In the genomic region with DNA sequence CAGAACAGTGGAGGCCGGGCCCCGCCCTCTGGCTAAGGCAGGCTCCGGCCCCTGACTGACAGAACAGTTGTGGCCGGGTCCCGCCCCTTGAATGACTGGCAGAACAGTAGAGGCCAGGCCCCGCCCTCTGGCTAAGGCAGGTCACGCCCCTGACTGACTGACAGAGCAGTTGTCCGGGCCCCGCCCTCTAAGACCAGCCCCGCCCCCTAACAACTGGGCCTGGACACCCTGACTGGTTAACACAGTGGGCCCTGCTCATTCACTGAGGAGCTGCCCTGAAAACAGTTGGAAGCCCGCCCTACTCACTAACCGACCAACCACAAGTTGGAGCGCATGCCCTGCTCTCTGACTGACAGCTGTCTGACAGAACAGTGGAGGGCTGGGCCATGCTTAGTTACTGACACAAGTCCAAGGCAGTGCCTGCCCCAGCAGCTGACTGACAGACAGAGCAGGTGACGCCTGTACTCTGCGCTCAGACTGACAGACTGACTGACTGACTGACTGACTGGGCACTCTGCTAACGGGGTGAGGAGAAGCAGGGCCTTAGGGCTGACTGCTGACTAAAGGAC, we compare ENCODE assay signal across 8 mouse cellular contexts. TPM values are rescaled to one million over a fixed set of nuclear protein-coding genes. Genes with fewer than 3 reads are reported as not detected.
A peak's percentile ranks its signal among the peaks of the same experiment; 100 is the strongest.
DNase-seq lines count a peak whose midpoint lies in the region; ATAC-seq lines count a peak whose summit lies in the region.

No protein-coding gene starts in this region.

- WGBS in embryonic facial prominence, embryonic 15.5 days: 8% methylated on average over 16 of the region's 16 CpGs
- WGBS in heart, embryonic 15.5 days: 17% methylated on average over 16 of the region's 16 CpGs
- WGBS in lung, embryonic 16.5 days: 18% methylated on average over 16 of the region's 16 CpGs
- 11% methylated on average over 16 of the region's 16 CpGs for WGBS in neural tube, embryonic 15.5 days

- peak overlapping the region; percentile 77 for H3K27ac ChIP-seq in embryonic facial prominence, embryonic 15.5 days (replicated peaks)
- peak overlapping the region; percentile 66 for H3K27ac ChIP-seq in heart, embryonic 15.5 days
- peak overlapping the region; percentile 71; the same call in 1 of the 2 replicates for H3K27ac ChIP-seq in lung, embryonic 16.5 days (ENCODE audit: low read length)
- peak overlapping the region; percentile 38 for H3K27ac ChIP-seq in neural tube, embryonic 15.5 days (replicated peaks)

- H3K36me3 ChIP-seq in embryonic facial prominence, embryonic 15.5 days: no peaks in the 10 kb centered on the region
- no peaks in the 10 kb centered on the region for H3K36me3 ChIP-seq in heart, embryonic 15.5 days
- H3K36me3 ChIP-seq in lung, embryonic 16.5 days (ENCODE audit: control insufficient read depth, insufficient read depth, low read length): no peaks in the 10 kb centered on the region
- H3K36me3 ChIP-seq in neural tube, embryonic 15.5 days: no peaks in the 10 kb centered on the region

- H3K4me3 ChIP-seq in embryonic facial prominence, embryonic 15.5 days (replicated peaks): no peak overlapping the region
- H3K4me3 ChIP-seq in heart, embryonic 15.5 days: no peak overlapping the region
- no peak overlapping the region for H3K4me3 ChIP-seq in lung, embryonic 16.5 days (ENCODE audit: low read length)
- no peak overlapping the region for H3K4me3 ChIP-seq in neural tube, embryonic 15.5 days (replicated peaks)

- peaks cover 52% of the 10 kb centered on the region for H3K4me1 ChIP-seq in embryonic facial prominence, embryonic 15.5 days
- H3K4me1 ChIP-seq in heart, embryonic 15.5 days (replicated peaks): peaks cover 47% of the 10 kb centered on the region
- H3K4me1 ChIP-seq in lung, embryonic 16.5 days (replicated peaks; ENCODE audit: control insufficient read depth, insufficient read depth, low read length): peaks cover 28% of the 10 kb centered on the region
- H3K4me1 ChIP-seq in neural tube, embryonic 15.5 days: peaks cover 38% of the 10 kb centered on the region

- H3K27me3 ChIP-seq in embryonic facial prominence, embryonic 15.5 days: no peaks in the 10 kb centered on the region
- no peaks in the 10 kb centered on the region for H3K27me3 ChIP-seq in heart, embryonic 15.5 days
- no peaks in the 10 kb centered on the region for H3K27me3 ChIP-seq in lung, embryonic 16.5 days (ENCODE audit: control insufficient read depth, insufficient read depth, low read depth, low read length)
- no peaks in the 10 kb centered on the region for H3K27me3 ChIP-seq in neural tube, embryonic 15.5 days (replicated peaks)

- no peak overlapping the region for H3K9ac ChIP-seq in embryonic facial prominence, embryonic 15.5 days
- H3K9ac ChIP-seq in heart, embryonic 15.5 days: no peak overlapping the region
- H3K9ac ChIP-seq in lung, embryonic 16.5 days (ENCODE audit: low read length): no peak overlapping the region
- no peak overlapping the region for H3K9ac ChIP-seq in neural tube, embryonic 15.5 days (replicated peaks)

- H3K9me3 ChIP-seq in embryonic facial prominence, embryonic 15.5 days (replicated peaks): no peaks in the 10 kb centered on the region
- no peaks in the 10 kb centered on the region for H3K9me3 ChIP-seq in heart, embryonic 15.5 days (replicated peaks)
- no peaks in the 10 kb centered on the region; the same call in 1 of the 2 replicates for H3K9me3 ChIP-seq in lung, embryonic 16.5 days (ENCODE audit: control insufficient read depth, low read length)
- H3K9me3 ChIP-seq in neural tube, embryonic 15.5 days (replicated peaks): no peaks in the 10 kb centered on the region

- peak; percentile 78 for ATAC-seq in embryonic facial prominence, embryonic 15.5 days (ENCODE audit: insufficient number of reproducible peaks, low FRiP score, low TSS enrichment, low read depth)
- peak; percentile 79 for ATAC-seq in heart, embryonic 15.5 days (replicated peaks; ENCODE audit: insufficient number of reproducible peaks, insufficient read depth, low FRiP score, low read depth)
- peak; percentile 88 for ATAC-seq in lung, embryonic 16.5 days (ENCODE audit: low read depth)
- peak; percentile 40 for ATAC-seq in neural tube, embryonic 15.5 days (ENCODE audit: low FRiP score)

- peak overlapping the region; percentile 2; the same call in 1 of the 2 replicates for H3K4me2 ChIP-seq in embryonic facial prominence, embryonic 15.5 days (replicated peaks)
- peak overlapping the region; percentile 23; the same call in 1 of the 2 replicates for H3K4me2 ChIP-seq in heart, embryonic 15.5 days
- no peak overlapping the region for H3K4me2 ChIP-seq in lung, embryonic 16.5 days (ENCODE audit: low read depth, low read length)
- H3K4me2 ChIP-seq in neural tube, embryonic 15.5 days: no peak overlapping the region

- DNase-seq in urinary bladder, postnatal 25 days (ENCODE audit: low spot score): peak; percentile 57
- DNase-seq in urinary bladder, postnatal 10 days (ENCODE audit: low spot score): no peak
- peak; percentile 69 for DNase-seq in kidney, postnatal 14 days
- no peak for DNase-seq in adipocyte (ENCODE audit: low spot score)

RNA-seq across cellular contexts. Expression of a gene that starts 56.1 kb away (rescaled TPM):
- polyA plus RNA-seq in embryonic facial prominence, embryonic 15.5 days (2015; fragmentation: Nextera tagmentation; extraction: Ambion mirVana): 14.2 and 16.4 TPM in 2 replicates
- 14.1 and 17.4 TPM in 2 replicates for polyA plus RNA-seq in heart, embryonic 15.5 days (2015; fragmentation: Nextera tagmentation; extraction: Ambion mirVana)
- polyA plus RNA-seq in lung, embryonic 16.5 days (2015; fragmentation: Nextera tagmentation; extraction: Ambion mirVana): 12.6 TPM in 2 replicates
- polyA plus RNA-seq in neural tube, embryonic 15.5 days (2015; fragmentation: Nextera tagmentation; extraction: Ambion mirVana): 3.0 and 5.5 TPM in 2 replicates

Comparison
In these comparisons a context has a peak if more than half of its experiments do, and no peak if none do; other contexts are left out.
1. DNase-seq: peak in urinary bladder, postnatal 25 days (single experiment) and kidney, postnatal 14 days (single experiment); none in urinary bladder, postnatal 10 days (single experiment) and adipocyte (single experiment).
2. H3K4me2 ChIP-seq: peak in embryonic facial prominence, embryonic 15.5 days (single experiment) and heart, embryonic 15.5 days (single experiment); none in lung, embryonic 16.5 days (single experiment) and neural tube, embryonic 15.5 days (single experiment).
3. Peak in every context shown above with its lines, with median percentiles within 50 percentile points of each other: ATAC-seq and H3K27ac ChIP-seq.